Mouse (Mus musculus) liver, adult 2 months (tissue): ENCODE data around the gene Angptl7. TPM values are rescaled to one million over a fixed set of nuclear protein-coding genes. Genes with fewer than 3 reads are reported as not detected.

Experiments
- DNase-seq: peaks from one replicate; pipeline ENCODE4 v3.0.0-alpha.2; 2011; ENCODE audit warnings: low read depth, low spot score; ENCODE audit errors: extremely low read depth
- H3K27ac ChIP-seq: fragments of 200-500 bp; replicated peaks from 2 replicates; pipeline ENCODE4 v1.5.1; 2012; ENCODE audit warnings: low read depth, mild to moderate bottlenecking, control low read depth, inconsistent platforms, low read length; ENCODE audit not compliant: insufficient read depth
- H3K27me3 ChIP-seq: fragments of 200-500 bp; 2 replicates; pipeline ENCODE4 v1.6.1; 2012; ENCODE audit warnings: mild to moderate bottlenecking, moderate library complexity, low read length, inconsistent platforms; ENCODE audit not compliant: control insufficient read depth, insufficient read depth
- H3K36me3 ChIP-seq: fragments of 200-500 bp; 2 replicates; pipeline ENCODE4 v1.6.1; 2012; ENCODE audit warnings: low read length, inconsistent platforms; ENCODE audit not compliant: control insufficient read depth, insufficient read depth
- H3K4me1 ChIP-seq: fragments of 200-500 bp; 2 replicates; pipeline ENCODE4 v1.6.1; 2011; ENCODE audit warnings: low read length; ENCODE audit not compliant: control insufficient read depth, insufficient read depth
- H3K4me3 ChIP-seq: fragments of 200-500 bp; 2 replicates; pipeline ENCODE4 v1.5.1; 2011; ENCODE audit warnings: low read depth, mild to moderate bottlenecking, control low read depth, low read length, moderate library complexity; ENCODE audit not compliant: insufficient read depth
- H3K79me2 ChIP-seq: fragments of 200-500 bp; 2 replicates; pipeline ENCODE4 v1.6.1; 2012; ENCODE audit warnings: inconsistent platforms, mild to moderate bottlenecking, low read length, moderate library complexity; ENCODE audit not compliant: control insufficient read depth, insufficient read depth
- H3K9ac ChIP-seq: fragments of 200-500 bp; 2 replicates; pipeline ENCODE4 v1.6.1; 2012; ENCODE audit warnings: low read depth, mild to moderate bottlenecking, control low read depth, inconsistent platforms, low read length
- CTCF ChIP-seq: fragments of 200-500 bp; IDR thresholded peaks from 2 replicates; pipeline ENCODE4 v1.5.1; 2011; ENCODE audit warnings: low read depth, low read length, control low read depth
- POLR2A ChIP-seq: fragments of 200-500 bp; IDR thresholded peaks from 2 replicates; pipeline ENCODE4 v1.6.1; 2011; ENCODE audit warnings: low read length, control low read depth; ENCODE audit not compliant: insufficient read depth; ENCODE audit errors: extremely low read depth
- WGBS: fragments of 180-500 bp; shearing (Covaris S2); methylation state at CpG from one replicate; pipeline ENCODE4 v1.1.7; 2018; 5-methylcytosine and 5-hydroxymethylcytosine counted together
- polyA plus RNA-seq: library from polyadenylated mRNA; depleted of rRNA; stranded (reverse); fragments of >200 nt; gene quantifications from 2 replicates; pipeline ENCODE4 v1.2.3, GENCODE M21; 2012
- total RNA-seq: library from RNA; depleted of rRNA; stranded (reverse); fragments of >200 nt; gene quantifications from 2 replicates; pipeline ENCODE4 v1.2.3, GENCODE M21; 2014

The Angptl7 gene
- total and polyA plus RNA-seq, 2 experiments, result 0.37 to 0.51 TPM

GRCm38 (mm10) chr4:148507585-148507984 is 7.3 kb upstream of the Angptl7 start:
- WGBS, result 92% methylated on average over 5 of the region's 5 CpGs
- Histone ChIP-seq H3K4me3 (no peak overlapping the region), H3K36me3 (peaks cover 14% of the 10 kb centered on the region), H3K27me3 (no peaks in the 10 kb centered on the region), H3K27ac (no peak overlapping the region), H3K79me2 (no peaks in the 10 kb centered on the region; the same call in 1 of the 2 replicates), H3K9ac (no peak overlapping the region), H3K4me1 (no peaks in the 10 kb centered on the region)
- no peak for TF ChIP-seq POLR2A
- TF ChIP-seq CTCF, result no peak
- no peak for DNase-seq

- peak; percentile 21 for DNase-seq
- H3K36me3 ChIP-seq, result peaks cover 10% of the 10 kb centered on the region; the same call in 1 of the 2 replicates
- no peaks in the 10 kb centered on the region for H3K4me1 ChIP-seq
- TF ChIP-seq POLR2A, result no peak
- no peak for TF ChIP-seq CTCF
- H3K9ac ChIP-seq, result no peak overlapping the region
- no peak overlapping the region for H3K27ac ChIP-seq
- H3K27me3 ChIP-seq, result no peaks in the 10 kb centered on the region
- H3K79me2 ChIP-seq, result no peaks in the 10 kb centered on the region; the same call in 1 of the 2 replicates
- H3K4me3 ChIP-seq, result no peak overlapping the region
- WGBS, result 69% methylated on average over 8 of the region's 8 CpGs
Measured at GRCm38 (mm10) chr4:148504497-148504959, 4.3 kb upstream of the Angptl7 start.

GRCm38 (mm10) chr4:148495874-148496689 is 4.2 kb downstream of the Angptl7 start:
- no peaks in the 10 kb centered on the region for H3K79me2 ChIP-seq
- H3K4me1 ChIP-seq, result no peaks in the 10 kb centered on the region
- H3K36me3 ChIP-seq, result peaks cover 20% of the 10 kb centered on the region; the same call in 1 of the 2 replicates
- H3K9ac ChIP-seq, result no peak overlapping the region
- no peak for DNase-seq
- H3K4me3 ChIP-seq, result no peak overlapping the region
- WGBS, result 90% methylated on average over 25 of the region's 25 CpGs
- TF ChIP-seq CTCF, result no peak
- TF ChIP-seq POLR2A, result no peak
- no peaks in the 10 kb centered on the region for H3K27me3 ChIP-seq
- H3K27ac ChIP-seq, result no peak overlapping the region

GRCm38 (mm10) chr4:148495160-148495559 is 5.1 kb downstream of the Angptl7 start:
- no peaks in the 10 kb centered on the region for H3K4me1 ChIP-seq
- no peak overlapping the region for H3K4me3 ChIP-seq
- H3K79me2 ChIP-seq, result no peaks in the 10 kb centered on the region
- H3K27me3 ChIP-seq, result no peaks in the 10 kb centered on the region
- peaks cover 26% of the 10 kb centered on the region; the same call in 1 of the 2 replicates for H3K36me3 ChIP-seq
- WGBS, result 95% methylated on average over 6 of the region's 6 CpGs
- DNase-seq, result no peak
- H3K9ac ChIP-seq, result no peak overlapping the region
- H3K27ac ChIP-seq, result no peak overlapping the region
- TF ChIP-seq CTCF, result no peak
- TF ChIP-seq POLR2A, result no peak

GRCm38 (mm10) chr4:148491448-148491847 is 8.8 kb downstream of the Angptl7 start:
- Histone ChIP-seq H3K4me3 (no peak overlapping the region), H3K36me3 (peaks cover 48% of the 10 kb centered on the region), H3K27me3 (no peaks in the 10 kb centered on the region), H3K9ac (no peak overlapping the region), H3K4me1 (no peaks in the 10 kb centered on the region), H3K79me2 (no peaks in the 10 kb centered on the region), H3K27ac (no peak overlapping the region)
- WGBS, result 91% methylated on average over 7 of the region's 7 CpGs
- TF ChIP-seq CTCF (no peak), POLR2A (no peak)
- DNase-seq, result no peak

GRCm38 (mm10) chr4:148490502-148490901 is 9.8 kb downstream of the Angptl7 start:
- Histone ChIP-seq H3K27me3 (no peaks in the 10 kb centered on the region), H3K27ac (no peak overlapping the region), H3K79me2 (no peaks in the 10 kb centered on the region), H3K9ac (no peak overlapping the region), H3K4me3 (no peak overlapping the region), H3K36me3 (peaks cover 56% of the 10 kb centered on the region), H3K4me1 (no peaks in the 10 kb centered on the region)
- DNase-seq, result no peak
- TF ChIP-seq POLR2A (no peak), CTCF (no peak)
- WGBS, result 78% methylated on average over 6 of the region's 6 CpGs
